Mouse (Mus musculus): Measurements from ENCODE around the gene Slco3a1.

Slco3a1 gene

DNA sequence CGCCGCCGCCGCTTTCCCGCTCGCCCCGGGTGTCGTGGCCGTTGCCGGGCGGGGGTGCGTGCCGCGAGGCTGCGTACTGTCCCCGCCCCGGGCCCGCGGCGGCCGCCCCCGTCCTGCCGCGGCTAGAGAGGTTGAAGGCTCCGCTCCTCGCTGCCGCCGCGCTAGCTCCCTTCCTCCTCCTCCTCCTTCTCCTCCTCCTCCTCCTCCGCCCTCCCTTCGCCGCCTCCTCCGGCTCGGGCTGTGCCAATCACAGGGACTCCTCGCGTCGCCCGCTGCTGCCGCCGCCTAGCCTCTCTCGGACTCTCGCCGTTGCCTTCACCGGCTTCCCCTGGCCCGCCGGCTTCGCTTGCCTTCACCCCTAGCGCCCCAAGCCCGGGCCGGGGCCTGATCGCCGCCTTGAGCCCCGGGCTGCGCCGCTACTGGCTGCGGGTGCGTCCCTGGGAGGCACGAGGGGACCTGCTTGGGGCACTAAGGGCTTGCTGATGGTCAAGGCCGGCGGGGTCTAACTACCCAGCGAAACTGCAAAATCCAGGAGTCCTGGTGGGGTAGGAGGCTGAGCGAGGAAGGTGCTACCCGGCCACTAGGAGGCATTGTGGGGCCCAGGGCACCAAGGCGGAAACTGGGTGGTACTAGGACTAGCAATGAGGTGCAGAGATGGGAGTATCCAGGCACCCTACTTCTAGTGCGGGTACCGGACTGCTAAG is at the start of gene Slco3a1:
Slco3a1 (minus strand) TSS at position 173 of the 704 bp plus-strand sequence.
- DNase-seq (ENCODE audit: low spot score in 2 of 2): peak; percentile 67 to 72

DNA sequence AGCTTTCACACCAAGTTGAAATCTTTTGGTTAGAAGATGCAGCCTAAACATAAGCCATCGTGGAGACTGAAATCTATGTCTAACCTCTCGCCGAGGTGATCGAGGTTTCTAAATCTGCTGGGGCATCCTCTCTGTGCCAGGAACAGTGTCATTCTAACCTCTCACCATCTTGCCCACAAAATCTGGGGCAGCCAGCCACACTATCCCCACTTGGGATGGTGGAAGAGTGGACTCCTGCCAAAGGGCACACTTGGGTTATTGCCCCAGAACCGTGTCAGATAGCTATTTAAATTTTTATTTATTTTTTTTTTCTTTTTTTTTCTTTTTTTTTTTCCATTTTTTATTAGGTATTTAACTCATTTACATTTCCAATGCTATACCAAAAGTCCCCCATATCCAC is 46.4 kb upstream of the Slco3a1 start:
- no peak for DNase-seq (ENCODE audit: low spot score in 2 of 2)

DNA sequence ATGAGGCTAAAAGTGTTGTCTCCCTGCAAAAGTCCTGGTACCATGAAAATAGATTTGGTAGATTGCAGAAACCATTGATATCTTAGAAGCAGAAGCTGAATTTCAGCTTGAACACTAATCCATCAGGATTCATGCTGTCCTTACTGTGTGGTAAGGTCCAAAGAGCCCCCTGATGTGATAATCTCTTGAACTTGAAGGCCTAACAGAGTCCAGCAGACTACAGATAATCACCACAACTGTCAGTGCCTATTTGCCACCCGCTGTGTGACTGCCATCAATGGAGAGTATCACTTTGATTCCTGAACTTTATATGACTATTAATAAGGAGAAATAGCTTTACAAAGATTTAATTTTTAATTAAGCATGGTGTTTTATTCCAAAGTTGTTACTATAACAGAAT is 24.8 kb upstream of the Slco3a1 start:
- no peak for DNase-seq (ENCODE audit: low spot score in 2 of 2)

DNA sequence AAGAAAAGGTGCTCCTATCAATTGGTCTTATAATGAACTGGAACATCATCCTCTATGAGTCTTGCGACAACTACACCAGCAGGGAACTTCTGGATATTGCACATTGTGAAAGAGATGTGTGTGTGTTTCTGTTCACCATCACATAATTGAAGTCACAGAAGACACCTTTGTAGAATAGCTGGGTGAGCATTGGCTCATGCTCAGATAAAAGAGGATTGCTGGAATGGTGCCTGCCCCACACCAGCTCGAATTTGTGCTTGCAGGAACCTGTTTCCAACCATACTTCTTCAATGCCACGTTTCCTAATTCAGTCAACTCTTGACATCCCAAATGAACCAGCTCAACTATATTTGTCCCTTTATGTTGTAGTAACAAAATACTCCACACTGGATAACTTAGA is 21.1 kb upstream of the Slco3a1 start:
- no peak for DNase-seq (ENCODE audit: low spot score in 2 of 2)

DNA sequence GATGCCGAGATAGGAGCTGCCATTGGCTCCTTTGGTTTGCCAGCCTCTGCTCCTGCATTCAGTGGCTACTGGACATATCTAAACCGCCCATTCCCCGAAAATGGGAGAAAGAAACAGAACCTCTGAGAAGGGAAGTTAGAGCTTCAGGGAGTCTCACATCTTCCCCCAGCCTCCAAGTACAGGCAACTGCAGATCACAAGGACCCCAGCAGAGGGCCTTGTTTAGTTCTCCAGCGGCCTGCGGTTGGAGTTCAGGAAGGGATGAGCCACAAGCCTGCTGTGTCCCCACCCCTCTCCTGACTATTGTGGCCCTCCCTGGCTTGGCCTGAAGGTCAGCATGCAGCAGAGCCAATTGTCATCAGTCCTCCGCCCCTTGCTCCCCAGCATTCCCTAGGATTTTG is 836 bp upstream of the Slco3a1 start:
- DNase-seq (ENCODE audit: low spot score in 2 of 2): peak; percentile 50 to 64

DNA sequence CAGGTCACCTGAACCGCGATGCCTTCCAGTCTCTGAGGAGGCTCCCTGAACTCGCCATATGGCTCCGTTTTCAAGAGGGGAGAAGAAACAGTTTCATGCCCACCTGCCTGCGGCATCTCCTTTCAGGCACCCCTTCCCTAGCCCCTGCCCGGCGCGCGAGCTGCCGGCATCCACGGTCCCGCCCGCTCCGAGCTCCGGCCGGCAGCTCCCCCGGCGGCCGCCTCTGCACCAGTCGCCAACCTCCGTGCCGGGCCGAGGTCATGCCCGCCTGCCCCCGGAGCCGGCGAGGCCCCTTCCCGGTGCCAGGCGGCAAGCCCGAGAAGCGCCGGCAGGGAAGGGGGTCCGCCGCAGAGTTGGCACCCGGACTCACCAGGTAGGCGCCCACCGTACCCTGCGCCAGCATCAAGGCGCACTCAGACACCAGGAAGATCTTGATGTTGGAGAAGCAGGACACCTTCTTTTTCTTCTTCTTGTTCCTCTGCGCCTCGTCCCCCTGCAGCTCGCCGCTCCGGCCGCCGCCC is 479 bp downstream of the Slco3a1 start:
- peak; percentile 36 to 65 for DNase-seq (ENCODE audit: low spot score in 2 of 2)

DNA sequence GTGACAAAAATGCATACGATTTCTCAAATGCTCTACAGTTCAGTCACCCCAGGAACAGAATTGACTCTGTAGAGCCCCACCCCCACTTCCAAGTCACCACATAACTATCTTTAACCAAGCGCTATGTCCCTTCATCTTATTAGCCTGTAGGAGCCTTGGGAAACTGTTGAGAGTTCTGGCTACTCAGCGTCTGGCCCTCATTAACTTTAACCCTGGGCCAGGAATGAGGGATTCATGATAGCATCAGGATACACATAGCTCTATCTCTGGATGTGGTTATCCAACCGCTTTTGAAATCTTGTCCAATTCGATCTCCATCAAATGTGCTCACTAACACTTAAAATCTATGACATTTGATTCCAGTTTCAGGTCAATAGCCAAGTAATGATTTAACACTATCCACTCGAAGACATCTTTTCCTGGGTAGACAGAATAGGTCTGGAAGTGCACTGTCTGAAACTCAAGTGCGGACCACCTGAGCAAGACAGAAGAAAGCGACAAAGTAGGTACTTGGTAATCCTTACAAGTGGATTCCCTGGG is 1.4 kb downstream of the Slco3a1 start:
- DNase-seq (ENCODE audit: low spot score in 2 of 2): no peak

DNA sequence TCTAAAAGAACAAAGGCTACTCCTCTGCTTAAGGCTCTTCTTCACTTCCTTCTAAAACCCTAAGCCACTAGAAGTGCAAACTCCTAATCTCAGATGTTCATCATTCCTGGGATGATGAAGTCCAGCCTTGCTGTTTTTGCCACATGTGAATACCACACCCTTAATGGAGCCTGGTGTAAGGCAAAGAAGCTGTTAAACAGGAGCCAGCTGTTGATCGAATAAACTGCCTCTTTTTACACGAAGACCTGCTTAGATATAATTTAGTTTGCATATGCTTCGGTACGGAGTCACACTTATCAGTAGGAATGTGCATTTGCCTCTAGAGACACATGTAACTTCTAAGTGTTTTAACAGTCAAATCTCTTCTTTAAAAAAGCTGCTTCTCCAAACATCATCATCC is 2.0 kb downstream of the Slco3a1 start:
- DNase-seq (ENCODE audit: low spot score in 2 of 2): no peak

DNA sequence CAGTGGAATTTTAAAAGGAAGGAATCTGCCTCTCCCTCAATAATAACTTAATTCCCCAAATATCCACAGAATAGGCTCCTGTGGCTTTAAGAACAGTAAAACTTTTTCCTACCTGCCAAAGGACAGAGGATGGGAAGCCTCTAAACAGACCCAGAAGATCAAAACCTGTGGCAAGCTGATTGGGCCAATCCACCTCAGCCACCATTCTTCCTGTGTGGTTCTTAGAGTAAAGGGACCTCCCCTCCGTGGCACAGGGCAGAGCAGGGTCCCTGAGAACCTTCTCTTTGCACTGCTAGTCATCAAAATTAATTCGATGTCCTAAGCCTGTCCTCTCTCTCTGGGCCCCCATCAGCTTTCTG is 2.6 kb downstream of the Slco3a1 start:
- DNase-seq (ENCODE audit: low spot score in 2 of 2): no peak

DNA sequence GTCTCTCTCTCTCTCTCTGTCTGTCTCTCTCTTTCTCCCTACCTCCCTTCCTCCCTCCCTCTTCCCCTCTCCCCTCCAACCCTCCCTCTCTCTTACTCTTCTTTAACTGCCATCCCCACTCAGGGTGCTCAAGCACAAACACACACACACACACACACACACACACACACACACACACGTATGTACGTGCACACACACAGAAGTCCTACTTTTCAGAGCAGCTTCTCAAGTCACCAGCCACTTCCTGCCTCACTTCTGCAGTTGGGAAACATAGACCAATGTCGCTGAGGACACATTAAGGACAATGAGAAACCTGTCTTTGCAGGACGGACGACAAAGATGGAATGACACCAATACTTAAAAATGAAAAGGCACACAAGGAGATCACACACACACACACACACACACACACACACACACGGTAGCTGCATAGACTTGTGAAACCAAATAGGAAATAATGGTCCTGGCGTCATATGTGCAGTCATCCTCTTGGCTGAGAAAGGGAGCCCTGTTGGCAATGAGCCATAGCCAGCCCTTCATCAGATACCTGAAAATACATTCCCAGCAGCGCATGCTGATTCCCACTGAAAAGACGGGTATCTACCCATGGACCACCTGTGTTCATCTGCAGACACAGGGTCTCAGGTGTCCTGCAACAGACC is 3.1 kb downstream of the Slco3a1 start:
- no peak for DNase-seq (ENCODE audit: low spot score in 2 of 2)

DNA sequence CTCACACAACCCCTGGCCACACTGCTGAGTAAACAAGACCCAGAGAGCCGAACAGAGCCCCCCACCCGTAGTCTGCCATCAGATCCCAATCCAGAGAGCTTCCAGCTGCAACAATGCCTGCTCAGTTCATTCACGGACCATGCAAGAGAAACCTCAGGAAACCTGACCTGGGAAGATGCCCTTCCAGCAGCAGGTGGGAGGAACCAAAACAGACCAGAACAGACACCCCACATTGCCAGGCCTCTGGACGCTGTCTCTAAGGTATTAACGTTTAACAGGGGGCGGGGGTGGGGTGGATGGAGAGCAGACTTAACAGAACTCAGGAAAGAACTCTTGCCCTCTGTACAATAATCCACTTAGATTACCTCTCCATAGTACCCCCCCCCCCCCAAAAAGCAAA is 4.9 kb downstream of the Slco3a1 start:
- DNase-seq (ENCODE audit: low spot score in 2 of 2): no peak

DNA sequence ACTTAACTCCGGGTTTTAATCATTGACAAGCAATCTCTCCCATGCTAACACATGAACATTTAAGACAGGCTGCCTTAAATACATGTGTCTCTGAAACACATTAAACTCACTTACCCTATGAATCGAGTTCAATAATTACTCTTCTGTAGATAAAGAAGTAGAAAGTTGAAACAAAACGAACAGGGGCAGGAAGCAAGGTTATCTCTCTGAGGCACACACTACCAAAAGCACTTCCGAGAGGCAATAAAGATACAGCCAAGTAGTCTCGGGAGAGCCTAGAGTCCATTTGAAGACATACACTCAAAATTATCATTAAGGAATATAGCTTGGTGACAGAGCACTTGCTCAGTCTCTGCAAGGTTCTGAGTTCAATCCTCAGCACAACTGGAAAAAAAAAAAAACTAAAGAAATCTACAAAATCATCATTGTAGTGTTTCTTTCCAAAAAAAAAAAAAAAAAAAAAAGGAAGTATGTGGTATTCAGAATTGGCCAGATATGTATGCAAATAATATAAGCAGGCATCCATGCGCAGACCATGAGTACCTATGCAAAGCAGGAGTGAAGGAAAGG is 5.5 kb downstream of the Slco3a1 start:
- DNase-seq (ENCODE audit: low spot score in 2 of 2): no peak

DNA sequence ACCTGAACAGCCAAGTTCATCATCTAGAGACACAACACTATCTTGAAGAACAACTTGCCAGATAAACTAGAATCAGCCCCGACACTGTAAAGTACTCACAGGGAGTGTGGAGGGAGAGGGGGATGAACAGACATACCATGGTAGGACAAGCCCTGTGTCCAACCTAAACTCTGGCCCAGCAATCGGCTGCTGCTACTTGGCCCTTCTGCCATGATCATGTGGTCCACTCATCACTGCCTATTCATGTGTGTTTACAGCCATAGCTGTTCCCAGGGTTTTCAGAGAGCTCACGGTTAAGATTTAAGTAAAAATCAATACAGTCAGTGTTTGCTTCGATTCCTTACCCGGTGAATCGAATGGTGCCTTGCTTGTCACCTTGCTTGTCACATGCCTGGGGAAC is 7.9 kb downstream of the Slco3a1 start:
- DNase-seq (ENCODE audit: low spot score in 2 of 2): no peak

DNA sequence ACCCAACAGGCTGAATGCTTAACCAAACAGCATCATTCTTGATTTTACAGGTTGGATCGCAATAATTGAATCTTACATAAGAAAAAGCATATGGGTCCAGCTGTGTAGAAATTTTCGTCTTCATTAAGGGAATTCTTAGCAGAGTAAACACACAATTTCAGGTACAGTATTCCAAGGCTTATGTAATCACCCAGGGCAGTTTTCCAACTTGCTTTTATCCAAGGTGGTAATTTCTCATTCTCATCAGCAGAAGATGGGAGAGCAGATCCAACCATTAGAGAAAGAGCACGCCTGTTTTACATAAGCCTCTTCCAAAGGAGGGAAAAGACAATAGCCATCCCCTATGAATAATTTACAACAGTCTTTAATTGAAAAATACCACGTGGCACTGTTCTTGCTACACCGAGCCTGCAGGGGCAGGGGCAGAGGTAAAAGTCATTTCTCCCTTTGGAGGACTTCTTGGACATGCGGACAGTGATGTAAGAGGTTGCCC is 9.0 kb downstream of the Slco3a1 start:
- DNase-seq (ENCODE audit: low spot score in 2 of 2): no peak

DNA sequence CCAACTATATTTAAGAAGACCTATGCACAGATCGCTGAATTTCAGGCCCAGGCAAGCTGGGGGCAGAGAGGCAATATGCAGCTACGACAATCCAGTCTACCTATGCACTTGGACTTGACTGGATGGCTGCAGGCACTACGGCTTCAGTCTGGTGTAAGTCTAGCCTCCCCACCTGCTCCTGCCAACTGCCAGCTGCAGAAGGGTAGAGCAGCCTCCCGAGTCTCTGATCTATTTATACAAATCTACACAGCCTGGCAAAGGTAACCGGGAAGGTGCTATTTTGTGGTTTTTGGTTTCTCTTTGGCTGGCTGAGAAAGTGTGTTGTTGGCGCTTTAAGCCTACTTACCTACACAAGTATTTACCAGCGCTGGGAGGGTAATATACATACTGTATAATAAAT is 10.3 kb downstream of the Slco3a1 start:
- DNase-seq (ENCODE audit: low spot score in 2 of 2): no peak

DNA sequence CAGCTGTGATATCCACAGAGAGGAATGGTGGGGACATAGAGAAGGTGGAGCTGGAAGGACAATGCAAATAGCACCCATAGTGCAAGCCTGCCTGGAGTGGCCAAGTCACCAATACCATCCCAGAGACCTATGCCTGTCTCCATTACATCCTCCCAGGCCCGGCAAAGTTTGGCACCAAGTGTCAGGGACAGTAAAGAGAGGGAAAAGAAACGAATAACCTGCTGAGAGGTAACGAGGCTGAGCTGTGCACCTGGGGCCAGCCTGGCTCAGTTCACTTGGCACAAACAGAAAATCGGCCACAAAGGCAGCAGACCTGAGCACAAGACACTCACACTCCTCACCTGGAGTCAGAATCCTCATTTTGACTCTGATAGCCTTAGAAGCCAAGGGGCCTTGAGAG is 12.6 kb downstream of the Slco3a1 start:
- DNase-seq (ENCODE audit: low spot score in 2 of 2): no peak

DNA sequence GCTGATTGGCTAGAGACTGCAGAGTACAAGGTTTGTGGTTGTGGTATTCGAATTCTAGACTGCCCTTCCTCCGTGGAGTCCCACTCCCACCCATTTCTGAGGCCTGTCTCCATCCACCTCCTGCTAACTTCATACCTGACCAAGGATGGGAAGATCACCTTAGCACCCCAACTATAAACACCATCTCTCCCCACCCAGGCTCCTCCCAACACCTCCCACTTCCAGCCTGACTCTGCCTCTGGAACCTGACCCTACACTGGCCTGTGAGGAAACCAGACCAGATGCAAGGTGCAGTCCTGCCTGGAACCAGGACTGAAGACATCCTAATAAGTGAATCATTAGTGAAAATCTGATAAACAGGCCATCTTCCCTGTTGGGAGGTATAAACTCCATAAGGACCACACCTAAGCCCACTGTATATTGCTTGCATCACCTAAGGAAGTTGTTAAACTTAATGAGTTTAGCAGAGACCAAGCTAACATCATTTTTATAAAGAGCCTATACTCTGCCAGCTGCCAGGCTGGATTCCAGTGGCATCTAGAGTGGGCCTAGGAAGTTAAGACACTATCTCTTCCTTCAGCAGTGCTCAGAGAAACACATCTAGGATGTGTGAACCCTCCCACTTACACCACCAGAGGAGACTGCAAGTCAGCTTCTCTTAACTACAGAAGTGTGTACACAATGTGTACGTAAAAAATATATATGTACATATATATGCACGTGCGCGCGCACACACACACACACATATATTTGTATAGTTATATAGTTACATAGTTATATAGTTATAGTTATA is 13.5 kb downstream of the Slco3a1 start:
- DNase-seq (ENCODE audit: low spot score in 2 of 2): no peak

DNA sequence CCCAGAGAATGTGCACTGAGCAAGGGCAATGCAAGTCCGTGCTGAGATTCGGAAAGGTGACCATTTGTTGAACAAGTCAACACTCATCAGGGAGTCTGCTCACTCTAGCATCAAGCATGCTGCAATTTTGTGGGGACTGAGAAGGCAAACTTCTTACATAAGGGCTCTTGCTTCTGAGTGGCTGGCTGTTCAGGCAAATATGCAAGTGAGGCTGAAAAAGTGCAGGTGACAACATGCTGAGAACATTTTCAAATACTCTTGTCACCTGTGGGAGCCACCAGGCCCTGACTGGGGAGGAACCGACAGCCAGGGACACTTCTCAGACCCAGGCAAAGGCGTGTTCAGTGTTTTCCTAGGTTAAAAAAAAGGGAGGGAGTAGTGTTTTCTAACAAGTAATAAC is 18.4 kb downstream of the Slco3a1 start:
- no peak for DNase-seq (ENCODE audit: low spot score in 2 of 2)

DNA sequence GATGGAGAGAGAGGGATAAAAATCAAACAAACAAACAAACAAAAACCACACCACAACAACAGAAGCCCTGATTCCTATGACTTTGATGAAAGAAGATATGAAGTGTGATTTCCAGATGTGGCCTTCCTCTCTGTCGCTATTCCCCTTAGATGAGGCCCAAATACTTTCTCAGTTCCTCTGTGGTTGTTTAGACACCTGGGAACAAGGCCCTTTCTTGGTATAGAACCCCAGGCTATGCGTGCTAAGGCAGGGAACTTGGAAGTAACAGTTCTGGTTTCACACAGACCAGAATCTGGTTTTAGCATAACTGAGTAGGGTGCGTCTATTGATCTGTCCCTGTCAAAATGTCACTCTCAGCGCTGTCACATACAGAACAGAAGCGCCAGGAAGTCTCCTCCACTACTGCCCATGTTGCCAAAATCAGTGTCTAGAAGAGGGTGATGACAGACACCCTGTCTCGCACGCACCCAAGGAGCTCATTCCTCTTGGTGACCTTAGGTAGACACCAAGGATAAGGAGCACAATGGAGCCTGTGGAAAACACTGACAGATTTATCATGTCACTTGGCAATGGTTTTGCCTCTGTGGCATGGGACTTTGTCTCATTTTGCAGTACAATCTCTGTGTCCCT is 23.0 kb downstream of the Slco3a1 start:
- DNase-seq (ENCODE audit: low spot score in 2 of 2): no peak

DNA sequence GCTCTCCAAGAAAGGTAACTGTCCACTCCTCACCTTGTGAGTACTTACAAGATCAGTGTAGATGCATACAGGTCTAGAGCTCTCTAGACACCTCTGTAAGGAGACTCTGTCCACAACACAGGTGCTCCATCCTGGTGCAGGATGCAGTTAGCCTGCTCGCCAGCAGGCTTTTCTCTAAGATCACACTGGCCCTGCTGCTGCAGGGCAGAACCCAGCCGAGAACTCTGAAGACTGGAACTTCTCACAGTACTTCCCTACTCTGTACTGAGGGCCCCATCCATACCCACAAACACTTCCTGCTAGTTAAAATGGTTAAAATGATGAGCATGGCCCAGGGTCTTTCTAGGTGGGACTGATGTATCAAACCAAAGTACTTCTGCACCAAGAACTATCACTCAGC is 24.7 kb downstream of the Slco3a1 start:
- no peak for DNase-seq (ENCODE audit: low spot score in 2 of 2)

DNA sequence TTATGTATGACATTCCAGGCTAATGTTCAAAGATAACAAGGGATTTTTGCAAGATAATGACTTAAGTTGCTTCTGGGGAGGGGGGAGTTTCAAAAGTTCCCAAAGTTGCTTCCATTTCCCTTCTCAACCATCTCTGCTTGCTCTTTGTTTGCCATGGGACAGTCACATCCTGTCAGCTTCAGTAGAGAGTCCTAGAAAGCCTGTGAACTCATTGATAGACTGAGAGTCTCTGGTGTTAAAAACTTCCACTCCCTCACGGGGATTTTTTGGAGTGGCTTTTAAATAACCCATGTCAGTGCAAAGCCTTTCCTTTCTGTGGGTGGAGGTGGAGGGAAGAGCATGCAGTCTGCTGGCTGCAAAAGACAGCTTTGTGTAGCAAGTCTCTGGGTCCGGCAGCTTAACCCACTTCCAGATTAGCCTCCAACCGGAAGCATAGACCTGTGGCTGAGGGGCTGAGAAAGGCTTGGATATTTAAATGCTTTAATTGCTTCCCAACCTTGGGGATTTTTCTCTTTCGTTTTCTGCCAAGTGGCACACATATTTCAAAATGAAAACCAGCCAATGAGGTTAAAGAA is 25.3 kb downstream of the Slco3a1 start:
- DNase-seq (ENCODE audit: low spot score in 2 of 2): no peak
